ENCODE assay signal across 22 mouse cellular contexts in the genomic region with DNA sequence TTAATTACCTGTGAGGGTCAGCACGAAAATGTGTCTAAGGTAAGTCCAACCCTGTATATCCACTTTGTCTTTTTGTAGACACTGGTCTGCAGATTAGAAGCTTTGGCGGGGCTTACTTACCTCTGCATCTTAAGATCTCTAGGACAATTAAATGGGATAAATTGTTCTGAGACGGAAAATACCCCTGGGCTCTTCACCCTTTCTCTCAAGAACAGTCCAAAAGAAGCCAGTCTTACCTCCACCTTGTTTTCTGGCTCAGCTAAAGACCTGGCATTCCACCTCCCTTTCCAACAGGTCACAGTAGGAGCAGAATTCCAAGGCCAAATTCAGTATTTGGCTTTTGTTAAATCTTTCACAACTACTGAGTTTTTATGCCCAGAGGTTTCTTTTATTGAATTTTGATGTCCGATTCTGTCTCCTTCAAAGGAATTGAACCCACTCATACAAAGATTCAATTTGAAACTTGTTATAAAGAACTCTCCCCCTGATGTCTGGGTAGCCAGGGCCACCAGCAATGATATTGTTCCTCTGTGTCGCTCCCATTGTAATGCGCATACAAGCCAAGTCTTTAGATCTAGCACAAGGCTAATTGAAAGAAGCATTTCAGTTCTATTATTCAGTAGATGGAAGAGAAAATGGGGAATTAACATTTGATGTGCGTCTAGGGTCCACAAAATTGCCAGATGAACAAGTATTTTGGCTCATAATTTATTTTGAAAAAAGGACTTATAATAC.
"Had no signal": no experiment of that assay in that cellular context is flagged by ENCODE, and none has a peak within 500 bp of the region (broad histone marks: within the 10 kb centered on the region; RNA-seq: fewer than 3 reads in every experiment).

No protein-coding gene starts in this region.

- H3K27ac ChIP-seq: kidney, postnatal 0 days; left cerebral cortex, adult 2 months; liver, embryonic 14.5 days; lung, embryonic 15.5 days; midbrain, embryonic 10.5 days; midbrain, embryonic 15.5 days; neural tube, embryonic 12.5 days; neural tube, embryonic 15.5 days; stomach, postnatal 0 days had no signal

- ATAC-seq: midbrain, embryonic 15.5 days had no signal

- H3K27me3 ChIP-seq: lung, embryonic 15.5 days; midbrain, embryonic 15.5 days; neural tube, embryonic 12.5 days; neural tube, embryonic 15.5 days had no signal

- H3K36me3 ChIP-seq: lung, embryonic 15.5 days; midbrain, embryonic 10.5 days; midbrain, embryonic 15.5 days; neural tube, embryonic 12.5 days; neural tube, embryonic 15.5 days had no signal

- H3K9me3 ChIP-seq: lung, embryonic 15.5 days; midbrain, embryonic 10.5 days; midbrain, embryonic 15.5 days; neural tube, embryonic 12.5 days; neural tube, embryonic 15.5 days had no signal

- H3K4me1 ChIP-seq: megakaryocyte, embryonic 14.5 days; midbrain, embryonic 15.5 days; neural tube, embryonic 12.5 days; neural tube, embryonic 15.5 days had no signal

- H3K4me3 ChIP-seq: left cerebral cortex, adult 2 months; lung, embryonic 15.5 days; megakaryocyte, embryonic 14.5 days; midbrain, embryonic 10.5 days; midbrain, embryonic 15.5 days; neural tube, embryonic 12.5 days; neural tube, embryonic 15.5 days had no signal

- DNase-seq: kidney, postnatal 36 days; layer of hippocampus, postnatal 36 days; lung, adult 18-20 months; lung, postnatal 10 days; lung, postnatal 36 days; right cerebral cortex, adult 18-20 months; right cerebral cortex, postnatal 14 days; right cerebral cortex, postnatal 4 days; thymus, adult 2 months; thymus, postnatal 14 days; thymus, postnatal 4 days had no signal

- H3K4me2 ChIP-seq: liver, embryonic 11.5 days; lung, embryonic 15.5 days; midbrain, embryonic 15.5 days; neural tube, embryonic 12.5 days; neural tube, embryonic 15.5 days had no signal

- H3K9ac ChIP-seq: liver, embryonic 14.5 days; lung, embryonic 15.5 days; midbrain, embryonic 15.5 days; neural tube, embryonic 12.5 days; neural tube, embryonic 15.5 days had no signal
